In genomic region chr12:116978201-116978600, GRCm38 (mm10) we compare ENCODE assay signal across 12 mouse cellular contexts.
DNase-seq lines count a peak whose midpoint lies in the region; ATAC-seq and TF ChIP-seq lines count a peak whose summit lies in the region.
"Had no signal": no experiment of that assay in that cellular context is flagged by ENCODE, and none has a peak within 500 bp of the region (broad histone marks: within the 10 kb centered on the region; RNA-seq: fewer than 3 reads in every experiment).

No protein-coding gene starts in this region.

- peak; percentile 37 for TF ChIP-seq CTCF in hindbrain, postnatal 0 days (IDR thresholded peaks at IDR 0.05; ENCODE audit: low read depth)
- peak; percentile 44 for TF ChIP-seq CTCF in midbrain, postnatal 0 days (IDR thresholded peaks at IDR 0.05)
- TF ChIP-seq CTCF in lung, embryonic 14.5 days (IDR thresholded peaks at IDR 0.05; ENCODE audit: low read depth), result peak; percentile 26

- H3K27me3 ChIP-seq in hindbrain, postnatal 0 days (ENCODE audit: insufficient read depth, low read length), result no peaks in the 10 kb centered on the region
- no peaks in the 10 kb centered on the region for H3K27me3 ChIP-seq in hindbrain, embryonic 11.5 days (ENCODE audit: control insufficient read depth, insufficient read depth, low read length)
- H3K27me3 ChIP-seq in midbrain, postnatal 0 days (ENCODE audit: insufficient read depth, low read length), result no peaks in the 10 kb centered on the region
- no peaks in the 10 kb centered on the region for H3K27me3 ChIP-seq in midbrain, embryonic 14.5 days (ENCODE audit: control insufficient read depth, insufficient read depth, low read length)
- H3K27me3 ChIP-seq in lung, embryonic 14.5 days (ENCODE audit: insufficient read depth, low read length), result no peaks in the 10 kb centered on the region
- H3K27me3 ChIP-seq: hindbrain, embryonic 12.5 days; liver, embryonic 13.5 days had no signal

- H3K4me1 ChIP-seq in hindbrain, postnatal 0 days (ENCODE audit: insufficient read depth, low read length), result 0 out of 2 replicates have a peak, but pooled peaks cover 5% of the 10 kb centered on the region
- H3K4me1 ChIP-seq in hindbrain, embryonic 11.5 days (replicated peaks; ENCODE audit: control insufficient read depth, insufficient read depth, low read length), result no peaks in the 10 kb centered on the region
- no peaks in the 10 kb centered on the region for H3K4me1 ChIP-seq in midbrain, postnatal 0 days (ENCODE audit: insufficient read depth, low read length)
- H3K4me1 ChIP-seq in midbrain, embryonic 14.5 days (ENCODE audit: control insufficient read depth, insufficient read depth, low read length), result no peaks in the 10 kb centered on the region
- no peaks in the 10 kb centered on the region for H3K4me1 ChIP-seq in lung, embryonic 14.5 days (ENCODE audit: insufficient read depth)
- H3K4me1 ChIP-seq: hindbrain, embryonic 12.5 days; liver, embryonic 13.5 days had no signal

- 87% methylated on average over 6 of the region's 6 CpGs for WGBS in hindbrain, postnatal 0 days
- 91% methylated on average over 6 of the region's 6 CpGs for WGBS in hindbrain, embryonic 11.5 days
- WGBS in midbrain, postnatal 0 days, result 89% methylated on average over 6 of the region's 6 CpGs
- WGBS in midbrain, embryonic 14.5 days, result 93% methylated on average over 6 of the region's 6 CpGs
- 81% methylated on average over 6 of the region's 6 CpGs for WGBS in lung, embryonic 14.5 days

- DNase-seq in hindbrain, postnatal 0 days (ENCODE audit: low spot score), result no peak
- DNase-seq in hindbrain, embryonic 11.5 days (ENCODE audit: low spot score), result no peak
- no peak for DNase-seq in midbrain, postnatal 0 days (ENCODE audit: low spot score)
- DNase-seq in midbrain, embryonic 14.5 days, result no peak
- peak; percentile 25 for DNase-seq in adrenal gland, adult 8-10 months
- no peak for DNase-seq in lung, embryonic 14.5 days
- no peak for DNase-seq in cerebellum, adult 11 months
- DNase-seq: cerebellum, postnatal 36 days; liver, embryonic 13.5 days had no signal

- H3K27ac ChIP-seq in hindbrain, postnatal 0 days, result no peak overlapping the region
- no peak overlapping the region for H3K27ac ChIP-seq in hindbrain, embryonic 11.5 days (ENCODE audit: low read depth, low read length)
- H3K27ac ChIP-seq in midbrain, postnatal 0 days (ENCODE audit: low read depth, low read length), result no peak overlapping the region
- H3K27ac ChIP-seq in midbrain, embryonic 14.5 days (replicated peaks; ENCODE audit: low read depth, low read length), result no peak overlapping the region
- no peak overlapping the region for H3K27ac ChIP-seq in lung, embryonic 14.5 days (ENCODE audit: low read depth)
- H3K27ac ChIP-seq: hindbrain, embryonic 12.5 days; liver, embryonic 13.5 days had no signal

- no peak overlapping the region for H3K4me2 ChIP-seq in hindbrain, postnatal 0 days (ENCODE audit: low read depth, low read length)
- H3K4me2 ChIP-seq in hindbrain, embryonic 11.5 days (replicated peaks; ENCODE audit: low read depth, low read length), result no peak overlapping the region
- no peak overlapping the region for H3K4me2 ChIP-seq in midbrain, postnatal 0 days (ENCODE audit: low read depth, low read length, poor library complexity, severe bottlenecking)
- no peak overlapping the region for H3K4me2 ChIP-seq in midbrain, embryonic 14.5 days (ENCODE audit: low read length)
- H3K4me2 ChIP-seq in lung, embryonic 14.5 days, result no peak overlapping the region
- H3K4me2 ChIP-seq: hindbrain, embryonic 12.5 days; liver, embryonic 13.5 days had no signal

- no peak overlapping the region for H3K4me3 ChIP-seq in hindbrain, postnatal 0 days (ENCODE audit: low read length)
- no peak overlapping the region for H3K4me3 ChIP-seq in hindbrain, embryonic 11.5 days (ENCODE audit: low read depth, low read length)
- H3K4me3 ChIP-seq in midbrain, postnatal 0 days (ENCODE audit: low read depth, low read length), result no peak overlapping the region
- no peak overlapping the region for H3K4me3 ChIP-seq in midbrain, embryonic 14.5 days (replicated peaks; ENCODE audit: low read depth, low read length)
- H3K4me3 ChIP-seq in lung, embryonic 14.5 days (ENCODE audit: low read depth, low read length), result no peak overlapping the region
- H3K4me3 ChIP-seq: hindbrain, embryonic 12.5 days; liver, embryonic 13.5 days had no signal

- H3K9me3 ChIP-seq in hindbrain, postnatal 0 days (ENCODE audit: low read length), result no peaks in the 10 kb centered on the region
- no peaks in the 10 kb centered on the region for H3K9me3 ChIP-seq in hindbrain, embryonic 11.5 days (ENCODE audit: control insufficient read depth, low read length)
- no peaks in the 10 kb centered on the region for H3K9me3 ChIP-seq in midbrain, postnatal 0 days (ENCODE audit: low read length)
- H3K9me3 ChIP-seq in midbrain, embryonic 14.5 days (ENCODE audit: control insufficient read depth, low read length), result no peaks in the 10 kb centered on the region
- no peaks in the 10 kb centered on the region for H3K9me3 ChIP-seq in lung, embryonic 14.5 days (ENCODE audit: low read depth, low read length)
- H3K9me3 ChIP-seq: hindbrain, embryonic 12.5 days; liver, embryonic 13.5 days had no signal

- ATAC-seq in hindbrain, postnatal 0 days, result no peak
- no peak for ATAC-seq in hindbrain, embryonic 11.5 days (ENCODE audit: low FRiP score)
- no peak for ATAC-seq in midbrain, postnatal 0 days (ENCODE audit: low FRiP score)
- no peak for ATAC-seq in midbrain, embryonic 14.5 days (ENCODE audit: low FRiP score, low TSS enrichment)
- ATAC-seq in lung, embryonic 14.5 days (ENCODE audit: insufficient read depth), result no peak
- no peak for ATAC-seq in megakaryocyte-erythroid progenitor cell, adult 5-6 weeks (replicated peaks; ENCODE audit: low FRiP score, low TSS enrichment, poor library complexity, severe bottlenecking)
- ATAC-seq: activated CD4-positive, CD25-positive, alpha-beta regulatory T cell, adult 4 months had no signal

- no peaks in the 10 kb centered on the region for H3K36me3 ChIP-seq in hindbrain, postnatal 0 days (ENCODE audit: insufficient read depth, low read length)
- no peaks in the 10 kb centered on the region for H3K36me3 ChIP-seq in hindbrain, embryonic 11.5 days (ENCODE audit: control insufficient read depth, insufficient read depth, low read length)
- no peaks in the 10 kb centered on the region for H3K36me3 ChIP-seq in midbrain, postnatal 0 days (ENCODE audit: insufficient read depth, low read length)
- H3K36me3 ChIP-seq in midbrain, embryonic 14.5 days (ENCODE audit: control insufficient read depth, insufficient read depth, low read length), result no peaks in the 10 kb centered on the region
- no peaks in the 10 kb centered on the region for H3K36me3 ChIP-seq in lung, embryonic 14.5 days (ENCODE audit: insufficient read depth)
- H3K36me3 ChIP-seq: hindbrain, embryonic 12.5 days; liver, embryonic 13.5 days had no signal

- H3K9ac ChIP-seq in hindbrain, postnatal 0 days (replicated peaks; ENCODE audit: low read length), result no peak overlapping the region
- H3K9ac ChIP-seq in hindbrain, embryonic 11.5 days (ENCODE audit: low read depth, low read length), result no peak overlapping the region
- no peak overlapping the region for H3K9ac ChIP-seq in midbrain, postnatal 0 days (replicated peaks; ENCODE audit: low read length, poor library complexity, severe bottlenecking)
- H3K9ac ChIP-seq in midbrain, embryonic 14.5 days (replicated peaks; ENCODE audit: low read length), result no peak overlapping the region
- H3K9ac ChIP-seq in lung, embryonic 14.5 days, result no peak overlapping the region
- H3K9ac ChIP-seq: hindbrain, embryonic 12.5 days; liver, embryonic 13.5 days had no signal
